Mouse (Mus musculus): ENCODE measurements around the gene Ppp1r1b. TPM values are rescaled to one million over a fixed set of nuclear protein-coding genes. Genes with fewer than 3 reads are reported as not detected.
A peak's percentile ranks its signal among the peaks of the same experiment; 100 is the strongest.

Ppp1r1b gene
- total and polyA plus RNA-seq, 2 experiments from 2014 or later: 16.3 to 32.1 TPM

DNA sequence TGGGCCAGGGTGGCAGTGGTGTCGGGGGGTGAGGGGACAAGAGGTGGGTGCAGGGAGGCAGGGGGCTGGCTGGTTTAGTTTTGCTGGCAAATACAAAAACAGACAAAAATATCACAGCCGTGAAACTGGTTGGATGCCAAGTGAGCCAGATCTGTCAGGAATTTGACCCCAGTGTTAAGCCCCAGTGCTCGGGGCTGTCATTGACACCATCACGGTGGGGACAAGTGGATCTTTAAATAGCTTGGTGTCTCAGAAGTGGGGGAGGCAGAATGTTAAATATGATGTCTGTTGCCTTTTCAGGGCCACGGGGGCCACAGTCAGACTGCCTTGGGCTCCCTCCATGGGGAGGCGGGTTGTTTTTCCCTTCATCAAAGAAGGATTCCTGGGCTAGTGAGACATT is 46.1 kb downstream of the Ppp1r1b start:
- TF ChIP-seq EP300 (IDR thresholded peaks at IDR 0.05; ENCODE audit: low read depth) (peak; percentile 90), CTCF (IDR thresholded peaks at IDR 0.05; ENCODE audit: low read depth) (no peak)
- WGBS: 17% methylated on average over 6 of the region's 6 CpGs
- Histone ChIP-seq H3K27ac (ENCODE audit: low read depth) (peak overlapping the region; percentile 97), H3K4me2 (ENCODE audit: low read depth, low read length) (no peak overlapping the region), H3K9ac (replicated peaks; ENCODE audit: low read depth, low read length) (no peak overlapping the region), H3K4me1 (ENCODE audit: control insufficient read depth, insufficient read depth) (peaks cover 38% of the 10 kb centered on the region), H3K36me3 (replicated peaks; ENCODE audit: control insufficient read depth, insufficient read depth, low read length) (0 out of 2 replicates have a peak, but pooled peaks cover 9% of the 10 kb centered on the region), H3K4me3 (ENCODE audit: low read depth, low read length) (no peak overlapping the region), H3K27me3 (ENCODE audit: control insufficient read depth, insufficient read depth, low read length) (no peaks in the 10 kb centered on the region), H3K9me3 (replicated peaks; ENCODE audit: control insufficient read depth, low read length) (no peaks in the 10 kb centered on the region)
- ATAC-seq (ENCODE audit: insufficient read depth, low read depth): peak; percentile 76
- peak; percentile 87 for DNase-seq (ENCODE audit: low spot score)

DNA sequence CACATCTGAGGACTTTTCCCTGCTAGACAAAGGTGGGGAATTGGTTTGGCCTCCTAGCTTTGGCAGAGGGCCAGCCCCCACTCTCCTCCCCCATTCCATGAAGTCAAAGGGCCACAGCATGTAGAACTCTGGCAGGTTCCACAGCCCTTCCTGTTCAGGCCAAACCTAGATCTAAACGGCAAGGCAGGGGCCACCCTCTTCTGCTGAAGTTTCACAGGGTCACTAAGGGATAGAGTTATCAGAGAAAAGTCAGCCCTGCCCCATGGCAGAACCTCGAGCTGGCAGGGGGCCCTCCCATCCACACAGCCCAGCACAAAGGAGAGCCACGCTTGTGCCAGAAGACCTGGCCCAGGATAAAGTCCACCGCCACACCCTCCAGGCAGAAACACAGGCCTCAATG is 46.8 kb downstream of the Ppp1r1b start:
- DNase-seq (ENCODE audit: low spot score): peak; percentile 84
- Histone ChIP-seq H3K4me3 (ENCODE audit: low read depth, low read length) (no peak overlapping the region), H3K4me2 (ENCODE audit: low read depth, low read length) (no peak overlapping the region), H3K9ac (replicated peaks; ENCODE audit: low read depth, low read length) (no peak overlapping the region), H3K4me1 (ENCODE audit: control insufficient read depth, insufficient read depth) (peaks cover 42% of the 10 kb centered on the region), H3K27ac (ENCODE audit: low read depth) (peak overlapping the region; percentile 97), H3K27me3 (ENCODE audit: control insufficient read depth, insufficient read depth, low read length) (no peaks in the 10 kb centered on the region), H3K9me3 (replicated peaks; ENCODE audit: control insufficient read depth, low read length) (no peaks in the 10 kb centered on the region), H3K36me3 (replicated peaks; ENCODE audit: control insufficient read depth, insufficient read depth, low read length) (0 out of 2 replicates have a peak, but pooled peaks cover 9% of the 10 kb centered on the region)
- TF ChIP-seq CTCF (IDR thresholded peaks at IDR 0.05; ENCODE audit: low read depth) (no peak), EP300 (IDR thresholded peaks at IDR 0.05; ENCODE audit: low read depth) (no peak)
- WGBS: 14% methylated on average over 4 of the region's 4 CpGs
- ATAC-seq (ENCODE audit: insufficient read depth, low read depth): peak; percentile 56

- Histone ChIP-seq H3K4me3 (ENCODE audit: low read depth, low read length) (no peak overlapping the region), H3K27ac (ENCODE audit: low read depth) (no peak overlapping the region), H3K27me3 (ENCODE audit: control insufficient read depth, insufficient read depth, low read length) (no peaks in the 10 kb centered on the region), H3K9ac (replicated peaks; ENCODE audit: low read depth, low read length) (no peak overlapping the region), H3K4me1 (ENCODE audit: control insufficient read depth, insufficient read depth) (peaks cover 34% of the 10 kb centered on the region), H3K36me3 (replicated peaks; ENCODE audit: control insufficient read depth, insufficient read depth, low read length) (0 out of 2 replicates have a peak, but pooled peaks cover 9% of the 10 kb centered on the region), H3K4me2 (ENCODE audit: low read depth, low read length) (no peak overlapping the region), H3K9me3 (replicated peaks; ENCODE audit: control insufficient read depth, low read length) (no peaks in the 10 kb centered on the region)
- WGBS: 86% methylated on average over 7 of the region's 7 CpGs
- DNase-seq (ENCODE audit: low spot score): no peak
- no peak for ATAC-seq (ENCODE audit: insufficient read depth, low read depth)
- TF ChIP-seq EP300 (IDR thresholded peaks at IDR 0.05; ENCODE audit: low read depth) (no peak), CTCF (IDR thresholded peaks at IDR 0.05; ENCODE audit: low read depth) (no peak)
These were observed 49.7 kb downstream of the Ppp1r1b start for GRCm38 (mm10) chr11:98397946-98398345.

DNA sequence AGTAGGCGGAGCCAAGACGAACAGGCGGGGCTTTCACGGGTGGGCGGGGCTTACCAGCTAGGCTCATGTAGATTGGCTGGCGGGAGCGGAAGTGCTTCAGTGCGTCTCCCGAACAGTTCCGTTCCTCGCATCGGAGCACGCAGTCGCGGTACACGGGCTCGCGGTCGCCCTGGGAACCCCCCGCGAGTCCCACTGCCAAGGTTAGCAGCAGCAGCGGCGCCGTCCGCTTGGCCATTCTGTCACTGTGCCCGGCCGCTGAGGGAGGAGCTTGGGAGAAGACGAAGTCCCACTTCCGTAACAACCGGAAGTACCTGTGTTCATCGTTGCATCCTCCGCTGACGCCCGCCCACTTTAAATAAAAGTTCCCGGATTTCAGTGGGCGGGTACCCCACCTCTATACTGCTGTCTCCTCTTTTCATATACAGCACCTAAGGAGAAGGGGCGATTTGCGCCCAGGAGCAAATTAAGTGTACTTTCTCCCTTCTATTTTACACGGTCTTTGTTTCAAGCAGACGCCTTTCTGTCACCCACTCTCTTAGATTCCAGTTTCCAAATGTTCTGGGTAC is 52.0 kb downstream of the Ppp1r1b start, which contains the start of gene Pgap3:
Gene Pgap3 (minus strand): TSS at position 330 of the 566 bp plus-strand sequence.
- Histone ChIP-seq H3K9me3 (replicated peaks; ENCODE audit: control insufficient read depth, low read length) (no peaks in the 10 kb centered on the region), H3K36me3 (replicated peaks; ENCODE audit: control insufficient read depth, insufficient read depth, low read length) (0 out of 2 replicates have a peak, but pooled peaks cover 9% of the 10 kb centered on the region), H3K9ac (replicated peaks; ENCODE audit: low read depth, low read length) (peak within 1 kb of the TSS; percentile 63), H3K4me1 (ENCODE audit: control insufficient read depth, insufficient read depth) (peaks cover 13% of the 10 kb centered on the region), H3K4me3 (ENCODE audit: low read depth, low read length) (peak within 1 kb of the TSS; percentile 65), H3K27ac (ENCODE audit: low read depth) (peak within 1 kb of the TSS; percentile 93), H3K27me3 (ENCODE audit: control insufficient read depth, insufficient read depth, low read length) (no peaks in the 10 kb centered on the region), H3K4me2 (ENCODE audit: low read depth, low read length) (peak within 1 kb of the TSS; percentile 72)
- DNase-seq (ENCODE audit: low spot score) (peak; percentile 85), ATAC-seq (ENCODE audit: insufficient read depth, low read depth) (peak; percentile 84)
- under 1% methylated on average over 40 of the region's 40 CpGs for WGBS
- no peak for TF ChIP-seq CTCF (IDR thresholded peaks at IDR 0.05; ENCODE audit: low read depth)
- TF ChIP-seq EP300 (IDR thresholded peaks at IDR 0.05; ENCODE audit: low read depth): no peak

GRCm38 (mm10) chr11:98400816-98401215 is 52.6 kb downstream of the Ppp1r1b start:
- H3K36me3 ChIP-seq (replicated peaks; ENCODE audit: control insufficient read depth, insufficient read depth, low read length): 0 out of 2 replicates have a peak, but pooled peaks cover 9% of the 10 kb centered on the region
- no peak for DNase-seq (ENCODE audit: low spot score)
- H3K9ac ChIP-seq (replicated peaks; ENCODE audit: low read depth, low read length): peak overlapping the region; percentile 63
- no peaks in the 10 kb centered on the region for H3K9me3 ChIP-seq (replicated peaks; ENCODE audit: control insufficient read depth, low read length)
- 55% methylated on average over 3 of the region's 3 CpGs for WGBS
- H3K4me1 ChIP-seq (ENCODE audit: control insufficient read depth, insufficient read depth): peaks cover 11% of the 10 kb centered on the region
- no peaks in the 10 kb centered on the region for H3K27me3 ChIP-seq (ENCODE audit: control insufficient read depth, insufficient read depth, low read length)
- H3K27ac ChIP-seq (ENCODE audit: low read depth): peak overlapping the region; percentile 93
- peak overlapping the region; percentile 65 for H3K4me3 ChIP-seq (ENCODE audit: low read depth, low read length)
- peak overlapping the region; percentile 72 for H3K4me2 ChIP-seq (ENCODE audit: low read depth, low read length)
- TF ChIP-seq EP300 (IDR thresholded peaks at IDR 0.05; ENCODE audit: low read depth) (no peak), CTCF (IDR thresholded peaks at IDR 0.05; ENCODE audit: low read depth) (no peak)
- ATAC-seq (ENCODE audit: insufficient read depth, low read depth): no peak

Data from heart, postnatal 0 days (tissue).